Comparison of ENCODE assay signal across 23 mouse cellular contexts in genomic region chr17:31941616-31942015, GRCm38 (mm10).
DNase-seq lines count a peak whose midpoint lies in the region; ATAC-seq and TF ChIP-seq lines count a peak whose summit lies in the region.
"Had no signal": no experiment of that assay in that cellular context is flagged by ENCODE, and none has a peak within 500 bp of the region (broad histone marks: within the 10 kb centered on the region; RNA-seq: fewer than 3 reads in every experiment).

No protein-coding gene starts in this region.

- peak overlapping the region; percentile 79 for H3K27ac ChIP-seq in gastrocnemius, adult 2 months
- H3K27ac ChIP-seq in intestine, postnatal 0 days (ENCODE audit: low read depth, low read length) = no peak overlapping the region
- no peak overlapping the region for H3K27ac ChIP-seq in intestine, embryonic 15.5 days
- no peak overlapping the region for H3K27ac ChIP-seq in lung, embryonic 16.5 days (ENCODE audit: low read length)
- 0 out of 2 replicates have a peak overlapping the region, but pooled peaks have one; percentile 6 for H3K27ac ChIP-seq in midbrain, postnatal 0 days (ENCODE audit: low read depth, low read length)
- H3K27ac ChIP-seq: embryonic facial prominence, embryonic 15.5 days; layer of hippocampus, adult 2 months; left cerebral cortex, adult 2 months; liver, embryonic 13.5 days; macrophage had no signal

- H3K4me1 ChIP-seq in intestine, postnatal 0 days (replicated peaks; ENCODE audit: control insufficient read depth, insufficient read depth, low read length) = no peaks in the 10 kb centered on the region
- H3K4me1 ChIP-seq in intestine, embryonic 15.5 days (replicated peaks) = peaks cover 12% of the 10 kb centered on the region
- H3K4me1 ChIP-seq in lung, embryonic 16.5 days (replicated peaks; ENCODE audit: control insufficient read depth, insufficient read depth, low read length) = peaks cover 63% of the 10 kb centered on the region
- H3K4me1 ChIP-seq in midbrain, postnatal 0 days (ENCODE audit: insufficient read depth, low read length) = no peaks in the 10 kb centered on the region

- no peaks in the 10 kb centered on the region for H3K9me3 ChIP-seq in intestine, postnatal 0 days (ENCODE audit: control insufficient read depth)
- H3K9me3 ChIP-seq in intestine, embryonic 15.5 days = no peaks in the 10 kb centered on the region
- H3K9me3 ChIP-seq in lung, embryonic 16.5 days (ENCODE audit: control insufficient read depth, low read length) = no peaks in the 10 kb centered on the region
- no peaks in the 10 kb centered on the region for H3K9me3 ChIP-seq in midbrain, postnatal 0 days (ENCODE audit: low read length)
- H3K9me3 ChIP-seq: embryonic facial prominence, embryonic 15.5 days; liver, embryonic 13.5 days had no signal

- no peak for ATAC-seq in intestine, postnatal 0 days
- ATAC-seq in intestine, embryonic 15.5 days = no peak
- ATAC-seq in lung, embryonic 16.5 days (ENCODE audit: low read depth) = no peak
- no peak for ATAC-seq in midbrain, postnatal 0 days (ENCODE audit: low FRiP score)
- ATAC-seq in activated CD4-positive, CD25-positive, alpha-beta regulatory T cell, adult 4 months = no peak
- ATAC-seq: hindbrain, embryonic 16.5 days had no signal

- DNase-seq in gastrocnemius, adult 2 months = no peak
- DNase-seq in gastrocnemius, postnatal 14 days = no peak
- no peak for DNase-seq in lung, postnatal 14 days
- no peak for DNase-seq in midbrain, postnatal 0 days (ENCODE audit: low spot score)
- DNase-seq: adrenal gland, adult 2 months; cerebellum, adult 11 months; cerebellum, postnatal 14 days; embryo, embryonic 11 days; gastrocnemius, postnatal 25 days; heart, postnatal 14 days; kidney, adult 2 months; liver, embryonic 13.5 days; right cerebral cortex, postnatal 25 days; thymus, postnatal 25 days had no signal

- no peak for TF ChIP-seq CTCF in gastrocnemius, adult 2 months (IDR thresholded peaks at IDR 0.05)
- TF ChIP-seq CTCF in intestine, postnatal 0 days (IDR thresholded peaks at IDR 0.05; ENCODE audit: low read depth) = 0 out of 2 replicates have a peak, but pooled peaks have one; percentile 9
- TF ChIP-seq CTCF in midbrain, postnatal 0 days (IDR thresholded peaks at IDR 0.05) = no peak

- 60% methylated on average over 4 of the region's 4 CpGs for WGBS in intestine, postnatal 0 days
- 52% methylated on average over 4 of the region's 4 CpGs for WGBS in intestine, embryonic 15.5 days
- 63% methylated on average over 4 of the region's 4 CpGs for WGBS in lung, embryonic 16.5 days
- 32% methylated on average over 4 of the region's 4 CpGs for WGBS in midbrain, postnatal 0 days

- no peak overlapping the region for H3K9ac ChIP-seq in intestine, postnatal 0 days (ENCODE audit: low read depth, low read length)
- no peak overlapping the region for H3K9ac ChIP-seq in intestine, embryonic 15.5 days
- H3K9ac ChIP-seq in lung, embryonic 16.5 days (ENCODE audit: low read length) = peak overlapping the region; percentile 36; the same call in 1 of the 2 replicates
- H3K9ac ChIP-seq in midbrain, postnatal 0 days (replicated peaks; ENCODE audit: low read length, poor library complexity, severe bottlenecking) = no peak overlapping the region
- H3K9ac ChIP-seq: embryonic facial prominence, embryonic 15.5 days; liver, embryonic 13.5 days had no signal

- intact Hi-C loops in gastrocnemius, adult 2 months (cut with DNase I) = loop anchor here (1.0 kb wide), 1 partner anchor 40 kb away; no protein-coding TSS in a partner anchor
- intact Hi-C loops in gastrocnemius, postnatal 14 days (cut with DNase I; ENCODE audit: low total_unique reads) = loop anchor here (10.0 kb wide), 1 partner anchor 257 kb away; no protein-coding TSS in a partner anchor

- H3K4me3 ChIP-seq in gastrocnemius, adult 2 months = no peak overlapping the region
- no peak overlapping the region for H3K4me3 ChIP-seq in intestine, postnatal 0 days (ENCODE audit: low read depth, low read length)
- H3K4me3 ChIP-seq in intestine, embryonic 15.5 days (replicated peaks) = no peak overlapping the region
- no peak overlapping the region for H3K4me3 ChIP-seq in lung, embryonic 16.5 days (ENCODE audit: low read length)
- H3K4me3 ChIP-seq in midbrain, postnatal 0 days (ENCODE audit: low read depth, low read length) = no peak overlapping the region
- H3K4me3 ChIP-seq: embryonic facial prominence, embryonic 15.5 days; layer of hippocampus, adult 2 months; left cerebral cortex, adult 2 months; liver, embryonic 13.5 days had no signal

- H3K36me3 ChIP-seq in intestine, postnatal 0 days (ENCODE audit: control insufficient read depth, insufficient read depth) = no peaks in the 10 kb centered on the region
- H3K36me3 ChIP-seq in intestine, embryonic 15.5 days = no peaks in the 10 kb centered on the region
- H3K36me3 ChIP-seq in lung, embryonic 16.5 days (ENCODE audit: control insufficient read depth, insufficient read depth, low read length) = no peaks in the 10 kb centered on the region
- no peaks in the 10 kb centered on the region for H3K36me3 ChIP-seq in midbrain, postnatal 0 days (ENCODE audit: insufficient read depth, low read length)
- H3K36me3 ChIP-seq: embryonic facial prominence, embryonic 15.5 days; liver, embryonic 13.5 days had no signal

- H3K4me2 ChIP-seq in intestine, postnatal 0 days (replicated peaks; ENCODE audit: low read depth) = no peak overlapping the region
- no peak overlapping the region for H3K4me2 ChIP-seq in intestine, embryonic 15.5 days (replicated peaks)
- H3K4me2 ChIP-seq in lung, embryonic 16.5 days (ENCODE audit: low read depth, low read length) = no peak overlapping the region
- no peak overlapping the region for H3K4me2 ChIP-seq in midbrain, postnatal 0 days (ENCODE audit: low read depth, low read length, poor library complexity, severe bottlenecking)
- H3K4me2 ChIP-seq: embryonic facial prominence, embryonic 15.5 days; liver, embryonic 13.5 days had no signal

- H3K27me3 ChIP-seq in intestine, postnatal 0 days (replicated peaks; ENCODE audit: control insufficient read depth, insufficient read depth, low read length) = no peaks in the 10 kb centered on the region
- H3K27me3 ChIP-seq in intestine, embryonic 15.5 days (replicated peaks) = no peaks in the 10 kb centered on the region
- no peaks in the 10 kb centered on the region for H3K27me3 ChIP-seq in lung, embryonic 16.5 days (ENCODE audit: control insufficient read depth, insufficient read depth, low read depth, low read length)
- no peaks in the 10 kb centered on the region for H3K27me3 ChIP-seq in midbrain, postnatal 0 days (ENCODE audit: insufficient read depth, low read length)
- H3K27me3 ChIP-seq: embryonic facial prominence, embryonic 15.5 days; liver, embryonic 13.5 days had no signal

Comparison
In these comparisons a context has a peak if more than half of its experiments do, and no peak if none do; other contexts are left out.
1. H3K27ac ChIP-seq: peak in gastrocnemius, adult 2 months (single experiment) and midbrain, postnatal 0 days (single experiment); none in intestine, postnatal 0 days (single experiment), intestine, embryonic 15.5 days (single experiment) and lung, embryonic 16.5 days (single experiment).